Mouse (Mus musculus): ENCODE measurements around the gene Best2.

- TF ChIP-seq CTCF (IDR thresholded peaks at IDR 0.05), result no peak
- TF ChIP-seq POLR2A (IDR thresholded peaks at IDR 0.05; ENCODE audit: insufficient read depth, low read depth, low read length), result no peak
Measured at GRCm38 (mm10) chr8:84970913-84971312, 43.4 kb downstream of the Best2 start.

All from heart, adult 2 months (tissue).